Mouse (Mus musculus): ENCODE measurements around the gene Gpatch1. TPM values are rescaled to one million over a fixed set of nuclear protein-coding genes. Genes with fewer than 3 reads are reported as not detected.
A peak's percentile ranks its signal among the peaks of the same experiment; 100 is the strongest.
"Not testable (repeated sequence)": the region's sequence is repeated elsewhere in the genome, so short reads cannot be mapped to it uniquely, and the experiment has no call there.

Gene Gpatch1
- polyA plus RNA-seq, 2 experiments: 3.7 to 5.4 TPM

GRCm38 (mm10) chr7:35258294-35258693 is 59.9 kb downstream of the Gpatch1 start:
- Histone ChIP-seq H3K27me3 (ENCODE audit: control insufficient read depth, insufficient read depth, low read length) (no peaks in the 10 kb centered on the region), H3K4me1 (replicated peaks; ENCODE audit: control insufficient read depth in 2 of 2, insufficient read depth in 2 of 2, low read length in 1 of 2) (no peaks in the 10 kb centered on the region), H3K4me3 (ENCODE audit: insufficient read depth in 1 of 2, low read depth in 2 of 2, low read length in 2 of 2) (no peak overlapping the region), H3K36me3 (replicated peaks; ENCODE audit: control insufficient read depth, insufficient read depth, low read depth) (no peaks in the 10 kb centered on the region), H3K9ac (replicated peaks) (no peak overlapping the region), H3K4me2 (ENCODE audit: low read depth) (no peak overlapping the region), H3K27ac (no peak overlapping the region), H3K9me3 (ENCODE audit: control insufficient read depth, low read length) (no peaks in the 10 kb centered on the region)
- DNase-seq (ENCODE audit: low read depth in 3 of 3, low spot score in 3 of 3) (no peak), ATAC-seq (ENCODE audit: insufficient read depth) (no peak)
- 55% methylated on average over 7 of the region's 7 CpGs for WGBS (ENCODE audit: insufficient replicate concordance)
- TF ChIP-seq CTCF (IDR thresholded peaks at IDR 0.05; ENCODE audit: low read depth) (no peak), EP300 (IDR thresholded peaks at IDR 0.05; ENCODE audit: low read depth) (no peak)

GRCm38 (mm10) chr7:35252041-35252558 is 66.1 kb downstream of the Gpatch1 start:
- H3K27ac ChIP-seq: no peak overlapping the region
- H3K4me1 ChIP-seq (replicated peaks; ENCODE audit: control insufficient read depth in 2 of 2, insufficient read depth in 2 of 2, low read length in 1 of 2): no peaks in the 10 kb centered on the region
- DNase-seq (ENCODE audit: low read depth in 3 of 3, low spot score in 3 of 3): no peak
- H3K4me2 ChIP-seq (ENCODE audit: low read depth): no peak overlapping the region
- no peak overlapping the region for H3K9ac ChIP-seq (replicated peaks)
- H3K36me3 ChIP-seq (replicated peaks; ENCODE audit: control insufficient read depth, insufficient read depth, low read depth): no peaks in the 10 kb centered on the region
- H3K4me3 ChIP-seq (ENCODE audit: insufficient read depth in 1 of 2, low read depth in 2 of 2, low read length in 2 of 2): no peak overlapping the region
- ATAC-seq (ENCODE audit: insufficient read depth): no peak
- 11% methylated on average over 12 of the region's 13 CpGs for WGBS (ENCODE audit: insufficient replicate concordance)
- peak; percentile 32; the same call in 1 of the 2 replicates for TF ChIP-seq CTCF (IDR thresholded peaks at IDR 0.05; ENCODE audit: low read depth)
- TF ChIP-seq EP300 (IDR thresholded peaks at IDR 0.05; ENCODE audit: low read depth): no peak
- no peaks in the 10 kb centered on the region for H3K9me3 ChIP-seq (ENCODE audit: control insufficient read depth, low read length)
- H3K27me3 ChIP-seq (ENCODE audit: control insufficient read depth, insufficient read depth, low read length): no peaks in the 10 kb centered on the region

GRCm38 (mm10) chr7:35237935-35238334 is 80.3 kb downstream of the Gpatch1 start:
- not testable (repeated sequence) for H3K27me3 ChIP-seq (ENCODE audit: control insufficient read depth, insufficient read depth, low read length); H3K4me1 ChIP-seq (replicated peaks; ENCODE audit: control insufficient read depth in 2 of 2, insufficient read depth in 2 of 2, low read length in 1 of 2); H3K9ac ChIP-seq (replicated peaks); H3K4me3 ChIP-seq (ENCODE audit: insufficient read depth in 1 of 2, low read depth in 2 of 2, low read length in 2 of 2); H3K36me3 ChIP-seq (replicated peaks; ENCODE audit: control insufficient read depth, insufficient read depth, low read depth); ATAC-seq (ENCODE audit: insufficient read depth); H3K9me3 ChIP-seq (ENCODE audit: control insufficient read depth, low read length); DNase-seq (ENCODE audit: low read depth in 3 of 3, low spot score in 3 of 3); H3K27ac ChIP-seq; H3K4me2 ChIP-seq (ENCODE audit: low read depth)
- WGBS (ENCODE audit: insufficient replicate concordance): 46% methylated on average over 2 of the region's 3 CpGs

GRCm38 (mm10) chr7:35235308-35235707 is 82.9 kb downstream of the Gpatch1 start:
- Histone ChIP-seq H3K27me3 (ENCODE audit: control insufficient read depth, insufficient read depth, low read length) (no peaks in the 10 kb centered on the region), H3K36me3 (replicated peaks; ENCODE audit: control insufficient read depth, insufficient read depth, low read depth) (no peaks in the 10 kb centered on the region), H3K9ac (replicated peaks) (peak overlapping the region; percentile 5; the same call in 1 of the 2 replicates), H3K4me2 (ENCODE audit: low read depth) (peak overlapping the region; percentile 89), H3K27ac (no peak overlapping the region), H3K4me1 (replicated peaks; ENCODE audit: control insufficient read depth in 2 of 2, insufficient read depth in 2 of 2, low read length in 1 of 2) (peaks cover 3 to 10% of the 10 kb centered on the region in 2 experiments; a peak in 3 of 4 replicates), H3K4me3 (ENCODE audit: insufficient read depth in 1 of 2, low read depth in 2 of 2, low read length in 2 of 2) (peak overlapping the region; percentile 46 to 62), H3K9me3 (ENCODE audit: control insufficient read depth, low read length) (no peaks in the 10 kb centered on the region; the same call in 1 of the 2 replicates)
- DNase-seq (ENCODE audit: low read depth in 3 of 3, low spot score in 3 of 3) (peak; percentile 57 to 62 (median 61)), ATAC-seq (ENCODE audit: insufficient read depth) (no peak; the same call in 1 of the 2 replicates)
- 21% methylated on average over 9 of the region's 9 CpGs for WGBS (ENCODE audit: insufficient replicate concordance)
- TF ChIP-seq CTCF (IDR thresholded peaks at IDR 0.05; ENCODE audit: low read depth) (no peak), EP300 (IDR thresholded peaks at IDR 0.05; ENCODE audit: low read depth) (no peak)

- Histone ChIP-seq H3K9ac (replicated peaks) (peak overlapping the region; percentile 74), H3K4me2 (ENCODE audit: low read depth) (peak overlapping the region; percentile 89), H3K4me3 (ENCODE audit: insufficient read depth in 1 of 2, low read depth in 2 of 2, low read length in 2 of 2) (peak overlapping the region; percentile 74 to 96), H3K36me3 (replicated peaks; ENCODE audit: control insufficient read depth, insufficient read depth, low read depth) (no peaks in the 10 kb centered on the region), H3K4me1 (replicated peaks; ENCODE audit: control insufficient read depth in 2 of 2, insufficient read depth in 2 of 2, low read length in 1 of 2) (peaks cover 3 to 10% of the 10 kb centered on the region in 2 experiments; a peak in 3 of 4 replicates), H3K27me3 (ENCODE audit: control insufficient read depth, insufficient read depth, low read length) (no peaks in the 10 kb centered on the region), H3K9me3 (ENCODE audit: control insufficient read depth, low read length) (no peaks in the 10 kb centered on the region; the same call in 1 of the 2 replicates), H3K27ac (peak overlapping the region; percentile 44; the same call in 1 of the 2 replicates)
- ATAC-seq (ENCODE audit: insufficient read depth) (peak; percentile 91), DNase-seq (ENCODE audit: low read depth in 3 of 3, low spot score in 3 of 3) (peak; percentile 81 to 86 (median 86))
- no peak for TF ChIP-seq CTCF (IDR thresholded peaks at IDR 0.05; ENCODE audit: low read depth)
- TF ChIP-seq EP300 (IDR thresholded peaks at IDR 0.05; ENCODE audit: low read depth): no peak
- under 1% methylated on average over 45 of the region's 45 CpGs for WGBS (ENCODE audit: insufficient replicate concordance)
Observed at GRCm38 (mm10) chr7:35234361-35235245, 83.6 kb downstream of the Gpatch1 start.

All from liver, embryonic 14.5 days (tissue).